Mouse (Mus musculus): Measurements from ENCODE around the gene Map1lc3a. TPM values are rescaled to one million over a fixed set of nuclear protein-coding genes. Genes with fewer than 3 reads are reported as not detected.

Map1lc3a gene
- polyA plus RNA-seq (2015; fragmentation: Nextera tagmentation; extraction: Ambion mirVana), result 131 and 146 TPM in 2 replicates

GRCm38 (mm10) chr2:155276195-155276594 is at the start of gene Map1lc3a:
Map1lc3a (plus strand) TSS chr2:155276297.
- Histone ChIP-seq H3K27me3 (replicated peaks) (no peaks in the 10 kb centered on the region), H3K9ac (peak within 1 kb of the TSS; percentile 87), H3K4me2 (replicated peaks) (peak within 1 kb of the TSS; percentile 85), H3K27ac (peak within 1 kb of the TSS; percentile 89), H3K36me3 (0 out of 2 replicates have a peak, but pooled peaks cover 4% of the 10 kb centered on the region), H3K9me3 (no peaks in the 10 kb centered on the region), H3K4me3 (replicated peaks) (peak within 1 kb of the TSS; percentile 100), H3K4me1 (replicated peaks) (peaks cover 11% of the 10 kb centered on the region)
- under 1% methylated on average over 47 of the region's 47 CpGs for WGBS
- peak; percentile 94 for ATAC-seq

- no peaks in the 10 kb centered on the region for H3K36me3 ChIP-seq
- H3K4me2 ChIP-seq (replicated peaks), result peak overlapping the region; percentile 85
- peak overlapping the region; percentile 85 for H3K27ac ChIP-seq
- H3K4me1 ChIP-seq (replicated peaks), result peaks cover 10% of the 10 kb centered on the region
- peak overlapping the region; percentile 84 for H3K9ac ChIP-seq
- 3% methylated on average over 13 of the region's 13 CpGs for WGBS
- peak overlapping the region; percentile 76 for H3K4me3 ChIP-seq (replicated peaks)
- ATAC-seq, result peak; percentile 90
- H3K9me3 ChIP-seq, result no peaks in the 10 kb centered on the region
- no peaks in the 10 kb centered on the region for H3K27me3 ChIP-seq (replicated peaks)
Observed at GRCm38 (mm10) chr2:155235746-155236361, 40.2 kb upstream of the Map1lc3a start.

GRCm38 (mm10) chr2:155236362-155236992 is 39.6 kb upstream of the Map1lc3a start, which contains the start of gene Dynlrb1:
Dynlrb1 (plus strand) TSS chr2:155236533.
- peak within 1 kb of the TSS; percentile 76 for H3K4me3 ChIP-seq (replicated peaks)
- 0 out of 2 replicates have a peak, but pooled peaks cover 4% of the 10 kb centered on the region for H3K36me3 ChIP-seq
- peak; percentile 100 for ATAC-seq
- peaks cover 10% of the 10 kb centered on the region for H3K4me1 ChIP-seq (replicated peaks)
- H3K27me3 ChIP-seq (replicated peaks), result no peaks in the 10 kb centered on the region
- H3K4me2 ChIP-seq (replicated peaks), result peak within 1 kb of the TSS; percentile 85
- H3K9ac ChIP-seq, result peak within 1 kb of the TSS; percentile 84
- peak within 1 kb of the TSS; percentile 85 for H3K27ac ChIP-seq
- H3K9me3 ChIP-seq, result no peaks in the 10 kb centered on the region
- under 1% methylated on average over 50 of the region's 50 CpGs for WGBS

- H3K27me3 ChIP-seq (replicated peaks), result no peaks in the 10 kb centered on the region
- no peak for ATAC-seq
- H3K4me1 ChIP-seq (replicated peaks), result peaks cover 10% of the 10 kb centered on the region
- H3K9me3 ChIP-seq, result no peaks in the 10 kb centered on the region
- H3K4me2 ChIP-seq (replicated peaks), result peak overlapping the region; percentile 85
- peak overlapping the region; percentile 76 for H3K4me3 ChIP-seq (replicated peaks)
- H3K27ac ChIP-seq, result no peak overlapping the region
- peaks cover 4% of the 10 kb centered on the region; the same call in 1 of the 2 replicates for H3K36me3 ChIP-seq
- peak overlapping the region; percentile 84 for H3K9ac ChIP-seq
- WGBS, result 9% methylated on average over 4 of the region's 4 CpGs
Observed at GRCm38 (mm10) chr2:155237276-155237675, 38.8 kb upstream of the Map1lc3a start.

- Histone ChIP-seq H3K27me3 (replicated peaks) (no peaks in the 10 kb centered on the region), H3K9me3 (no peaks in the 10 kb centered on the region), H3K36me3 (peaks cover 28% of the 10 kb centered on the region), H3K4me3 (replicated peaks) (no peak overlapping the region), H3K4me1 (replicated peaks) (peaks cover 10% of the 10 kb centered on the region), H3K9ac (no peak overlapping the region), H3K4me2 (replicated peaks) (no peak overlapping the region), H3K27ac (no peak overlapping the region)
- ATAC-seq, result no peak
- 71% methylated on average over 4 of the region's 4 CpGs for WGBS
Observed at GRCm38 (mm10) chr2:155240915-155241314, 35.2 kb upstream of the Map1lc3a start.

GRCm38 (mm10) chr2:155242296-155242855 is 33.7 kb upstream of the Map1lc3a start:
- ATAC-seq, result no peak
- Histone ChIP-seq H3K4me2 (replicated peaks) (no peak overlapping the region), H3K27me3 (replicated peaks) (no peaks in the 10 kb centered on the region), H3K27ac (no peak overlapping the region), H3K9ac (no peak overlapping the region), H3K4me1 (replicated peaks) (peaks cover 8% of the 10 kb centered on the region), H3K9me3 (no peaks in the 10 kb centered on the region), H3K4me3 (replicated peaks) (no peak overlapping the region), H3K36me3 (peaks cover 34% of the 10 kb centered on the region)
- 85% methylated on average over 7 of the region's 7 CpGs for WGBS

GRCm38 (mm10) chr2:155246231-155246630 is 29.9 kb upstream of the Map1lc3a start:
- Histone ChIP-seq H3K4me3 (replicated peaks) (no peak overlapping the region), H3K27ac (no peak overlapping the region), H3K4me1 (replicated peaks) (no peaks in the 10 kb centered on the region), H3K9me3 (no peaks in the 10 kb centered on the region), H3K4me2 (replicated peaks) (no peak overlapping the region), H3K27me3 (replicated peaks) (no peaks in the 10 kb centered on the region), H3K9ac (no peak overlapping the region), H3K36me3 (peaks cover 65% of the 10 kb centered on the region)
- 92% methylated on average over 4 of the region's 4 CpGs for WGBS
- ATAC-seq, result no peak

GRCm38 (mm10) chr2:155248206-155248605 is 27.9 kb upstream of the Map1lc3a start:
- Histone ChIP-seq H3K4me3 (replicated peaks) (no peak overlapping the region), H3K27me3 (replicated peaks) (no peaks in the 10 kb centered on the region), H3K36me3 (peaks cover 55% of the 10 kb centered on the region), H3K27ac (no peak overlapping the region), H3K9me3 (no peaks in the 10 kb centered on the region), H3K4me2 (replicated peaks) (no peak overlapping the region), H3K4me1 (replicated peaks) (no peaks in the 10 kb centered on the region), H3K9ac (no peak overlapping the region)
- WGBS, result 90% methylated on average over 1 of the region's 1 CpGs
- ATAC-seq, result no peak

- peaks cover 52% of the 10 kb centered on the region for H3K36me3 ChIP-seq
Observed at GRCm38 (mm10) chr2:155248718-155249117, 27.4 kb upstream of the Map1lc3a start.

GRCm38 (mm10) chr2:155249588-155249987 is 26.5 kb upstream of the Map1lc3a start:
- Histone ChIP-seq H3K4me1 (replicated peaks) (no peaks in the 10 kb centered on the region), H3K9me3 (no peaks in the 10 kb centered on the region), H3K36me3 (peaks cover 49% of the 10 kb centered on the region), H3K27me3 (replicated peaks) (no peaks in the 10 kb centered on the region), H3K4me2 (replicated peaks) (no peak overlapping the region), H3K9ac (no peak overlapping the region), H3K4me3 (replicated peaks) (no peak overlapping the region), H3K27ac (no peak overlapping the region)
- no peak for ATAC-seq
- WGBS, result 88% methylated on average over 5 of the region's 5 CpGs

More at GRCm38 (mm10) chr2:155248718-155249117, 27.4 kb upstream of the Map1lc3a start:
- Histone ChIP-seq H3K4me3 (replicated peaks) (no peak overlapping the region), H3K4me2 (replicated peaks) (no peak overlapping the region), H3K27me3 (replicated peaks) (no peaks in the 10 kb centered on the region), H3K9ac (no peak overlapping the region), H3K4me1 (replicated peaks) (no peaks in the 10 kb centered on the region), H3K9me3 (no peaks in the 10 kb centered on the region), H3K27ac (no peak overlapping the region)
- ATAC-seq, result no peak
- WGBS, result 71% methylated on average over 2 of the region's 2 CpGs

- no peak overlapping the region for H3K27ac ChIP-seq
- no peaks in the 10 kb centered on the region for H3K36me3 ChIP-seq
- H3K9ac ChIP-seq, result no peak overlapping the region
- H3K27me3 ChIP-seq (replicated peaks), result no peaks in the 10 kb centered on the region
- no peak for ATAC-seq
- no peak overlapping the region for H3K4me3 ChIP-seq (replicated peaks)
- 88% methylated on average over 6 of the region's 6 CpGs for WGBS
- H3K4me2 ChIP-seq (replicated peaks), result no peak overlapping the region
- H3K4me1 ChIP-seq (replicated peaks), result no peaks in the 10 kb centered on the region
- no peaks in the 10 kb centered on the region for H3K9me3 ChIP-seq
Observed at GRCm38 (mm10) chr2:155265526-155265925, 10.6 kb upstream of the Map1lc3a start.

GRCm38 (mm10) chr2:155266896-155267295 is 9.2 kb upstream of the Map1lc3a start:
- ATAC-seq, result no peak
- WGBS, result 79% methylated on average over 5 of the region's 5 CpGs
- H3K27ac ChIP-seq, result no peak overlapping the region
- H3K4me2 ChIP-seq (replicated peaks), result no peak overlapping the region
- H3K36me3 ChIP-seq, result no peaks in the 10 kb centered on the region
- H3K4me1 ChIP-seq (replicated peaks), result no peaks in the 10 kb centered on the region
- no peaks in the 10 kb centered on the region for H3K9me3 ChIP-seq
- H3K9ac ChIP-seq, result no peak overlapping the region
- H3K4me3 ChIP-seq (replicated peaks), result no peak overlapping the region
- H3K27me3 ChIP-seq (replicated peaks), result no peaks in the 10 kb centered on the region

Measured in intestine, embryonic 15.5 days (tissue).